In the genomic region with DNA sequence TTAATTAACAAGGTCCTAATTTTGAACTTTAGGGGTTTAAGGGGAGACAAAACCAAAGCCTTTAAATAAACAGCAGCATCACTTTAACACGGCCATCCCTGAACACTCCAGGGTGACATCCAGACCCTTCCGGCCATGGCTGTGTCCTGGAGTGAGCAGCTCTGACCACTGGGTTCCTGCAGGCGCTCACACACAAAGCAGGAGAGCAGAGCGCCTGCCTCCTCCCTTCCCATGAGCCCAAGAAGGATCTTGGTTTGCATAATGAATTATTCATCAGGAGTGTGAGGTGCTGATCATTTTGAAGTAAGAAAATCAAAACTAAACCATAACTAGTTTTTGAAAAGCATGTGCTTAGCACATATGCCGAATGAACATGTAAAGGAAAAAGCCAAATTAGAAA, we compare ENCODE assay signal across 12 mouse cellular contexts. TPM values are rescaled to one million over a fixed set of nuclear protein-coding genes. Genes with fewer than 3 reads are reported as not detected.
A peak's percentile ranks its signal among the peaks of the same experiment; 100 is the strongest.
DNase-seq lines count a peak whose midpoint lies in the region; ATAC-seq and TF ChIP-seq lines count a peak whose summit lies in the region.
"Had no signal": no experiment of that assay in that cellular context is flagged by ENCODE, and none has a peak within 500 bp of the region (broad histone marks: within the 10 kb centered on the region; RNA-seq: fewer than 3 reads in every experiment).

No protein-coding gene starts in this region.

- H3K36me3 ChIP-seq in forebrain, embryonic 12.5 days (replicated peaks) = no peaks in the 10 kb centered on the region
- H3K36me3 ChIP-seq in limb, embryonic 12.5 days = no peaks in the 10 kb centered on the region
- no peaks in the 10 kb centered on the region for H3K36me3 ChIP-seq in neural tube, embryonic 15.5 days

- peaks cover 35% of the 10 kb centered on the region for H3K4me1 ChIP-seq in forebrain, embryonic 12.5 days
- H3K4me1 ChIP-seq in limb, embryonic 12.5 days (replicated peaks) = peaks cover 29% of the 10 kb centered on the region
- peaks cover 33% of the 10 kb centered on the region for H3K4me1 ChIP-seq in neural tube, embryonic 15.5 days
- peaks cover 26% of the 10 kb centered on the region for H3K4me1 ChIP-seq in cerebellum, adult 2 months (ENCODE audit: control insufficient read depth, insufficient read depth, low read length)

- ATAC-seq in forebrain, embryonic 12.5 days (ENCODE audit: low FRiP score) = peak; percentile 89
- no peak for ATAC-seq in limb, embryonic 12.5 days (ENCODE audit: insufficient number of reproducible peaks, insufficient read depth, low FRiP score, low TSS enrichment, low read depth)
- peak; percentile 42; the same call in 1 of the 2 replicates for ATAC-seq in neural tube, embryonic 15.5 days (ENCODE audit: low FRiP score)
- ATAC-seq in monocyte, adult 5-6 weeks (replicated peaks; ENCODE audit: insufficient number of reproducible peaks, low FRiP score, low TSS enrichment, poor library complexity, severe bottlenecking) = no peak
- ATAC-seq: CD4-positive, CD25-positive, alpha-beta regulatory T cell, adult 4 months had no signal

- no peak for TF ChIP-seq POLR2A in cerebellum, adult 2 months (IDR thresholded peaks at IDR 0.05; ENCODE audit: borderline replicate concordance, insufficient read depth, low read length)

- intact Hi-C loops in left cerebral cortex, adult 2 months (cut with DNase I) = no loop called here

- WGBS in forebrain, embryonic 12.5 days = 11% methylated on average over 5 of the region's 5 CpGs
- 19% methylated on average over 5 of the region's 5 CpGs for WGBS in limb, embryonic 12.5 days
- 15% methylated on average over 5 of the region's 5 CpGs for WGBS in neural tube, embryonic 15.5 days
- WGBS in cerebellum, adult 2 months = 61% methylated on average over 5 of the region's 5 CpGs

- no peak; the same call in 1 of the 2 replicates for TF ChIP-seq CTCF in left cerebral cortex, adult 2 months (IDR thresholded peaks at IDR 0.05)
- no peak for TF ChIP-seq CTCF in cerebellum, adult 2 months (IDR thresholded peaks at IDR 0.05; ENCODE audit: borderline replicate concordance, insufficient read depth, low read depth, low read length)

- DNase-seq in left cerebral cortex, adult 2 months (ENCODE audit: extremely low spot score in 1 of 2, low spot score in 2 of 2) = no peak
- no peak for DNase-seq in left cerebral cortex, adult 11 months (ENCODE audit: low spot score)
- no peak for DNase-seq in cerebellum, adult 2 months
- no peak for DNase-seq in heart, adult 11 months
- DNase-seq: cerebellum, adult 9-10 months; thymus, adult 2 months had no signal

- no peaks in the 10 kb centered on the region for H3K9me3 ChIP-seq in forebrain, embryonic 12.5 days
- H3K9me3 ChIP-seq in limb, embryonic 12.5 days = no peaks in the 10 kb centered on the region
- no peaks in the 10 kb centered on the region for H3K9me3 ChIP-seq in neural tube, embryonic 15.5 days (replicated peaks)

- no peaks in the 10 kb centered on the region; the same call in 1 of the 2 replicates for H3K27me3 ChIP-seq in forebrain, embryonic 12.5 days
- H3K27me3 ChIP-seq in limb, embryonic 12.5 days = peaks cover 3% of the 10 kb centered on the region; the same call in 1 of the 2 replicates
- H3K27me3 ChIP-seq in neural tube, embryonic 15.5 days (replicated peaks) = no peaks in the 10 kb centered on the region
- no peaks in the 10 kb centered on the region for H3K27me3 ChIP-seq in cerebellum, adult 2 months (ENCODE audit: control insufficient read depth, insufficient read depth, low read length)

- H3K4me3 ChIP-seq in left cerebral cortex, adult 2 months = no peak overlapping the region
- H3K4me3 ChIP-seq in forebrain, embryonic 12.5 days (replicated peaks) = no peak overlapping the region
- H3K4me3 ChIP-seq in limb, embryonic 12.5 days (replicated peaks) = no peak overlapping the region
- no peak overlapping the region for H3K4me3 ChIP-seq in neural tube, embryonic 15.5 days (replicated peaks)
- no peak overlapping the region for H3K4me3 ChIP-seq in cerebellum, adult 2 months (replicated peaks; ENCODE audit: insufficient read depth, low read depth, low read length)

- peak overlapping the region; percentile 65; the same call in 1 of the 2 replicates for H3K27ac ChIP-seq in left cerebral cortex, adult 2 months
- peak overlapping the region; percentile 76 for H3K27ac ChIP-seq in forebrain, embryonic 12.5 days
- H3K27ac ChIP-seq in limb, embryonic 12.5 days = no peak overlapping the region
- no peak overlapping the region for H3K27ac ChIP-seq in neural tube, embryonic 15.5 days (replicated peaks)
- H3K27ac ChIP-seq in cerebellum, adult 2 months (ENCODE audit: insufficient read depth, low read length) = no peak overlapping the region

- 0 out of 2 replicates have a peak overlapping the region, but pooled peaks have one; percentile 14 for H3K9ac ChIP-seq in forebrain, embryonic 12.5 days
- no peak overlapping the region for H3K9ac ChIP-seq in limb, embryonic 12.5 days (replicated peaks)
- H3K9ac ChIP-seq in neural tube, embryonic 15.5 days (replicated peaks) = no peak overlapping the region
- H3K9ac ChIP-seq: lung, embryonic 14.5 days had no signal

- H3K4me2 ChIP-seq in forebrain, embryonic 12.5 days = peak overlapping the region; percentile 15
- H3K4me2 ChIP-seq in limb, embryonic 12.5 days = peak overlapping the region; percentile 17; the same call in 1 of the 2 replicates
- H3K4me2 ChIP-seq in neural tube, embryonic 15.5 days = no peak overlapping the region
- H3K4me2 ChIP-seq: lung, embryonic 14.5 days had no signal

RNA-seq across cellular contexts. Expression of a gene that starts 44.4 kb away (rescaled TPM):
- 1 to 10 TPM; 2.6 to 3.7 TPM for total RNA-seq in left cerebral cortex, adult 2 months (2021)
- 2.7 and 3.0 TPM in 2 replicates for polyA plus RNA-seq in forebrain, embryonic 12.5 days (2016; fragmentation: Nextera tagmentation; extraction: Ambion mirVana)
- 1.2 and 1.5 TPM in 2 replicates for polyA plus RNA-seq in limb, embryonic 12.5 days (2016; fragmentation: Nextera tagmentation; extraction: Ambion mirVana)
- polyA plus RNA-seq in neural tube, embryonic 15.5 days (2015; fragmentation: Nextera tagmentation; extraction: Ambion mirVana) = 2.5 and 2.7 TPM in 2 replicates
- polyA plus RNA-seq in cerebellum, adult 2 months (2012; rRNA removed) = 7.6 and 9.2 TPM in 2 replicates
- total RNA-seq in monocyte, adult 5-6 weeks (2017) = 3.0 TPM in 2 of 3 replicates, not detected in the other

Comparison
In these comparisons a context has a peak if more than half of its experiments do, and no peak if none do; other contexts are left out.
1. H3K27ac ChIP-seq: peak in left cerebral cortex, adult 2 months (single experiment) and forebrain, embryonic 12.5 days (single experiment); none in limb, embryonic 12.5 days (single experiment), neural tube, embryonic 15.5 days (single experiment) and cerebellum, adult 2 months (single experiment).
2. ATAC-seq: peak in forebrain, embryonic 12.5 days (single experiment) and neural tube, embryonic 15.5 days (single experiment); none in limb, embryonic 12.5 days (single experiment) and monocyte, adult 5-6 weeks (single experiment).